Mouse (Mus musculus) hindbrain, embryonic 11.5 days (tissue): ENCODE results near the gene Gm49630. TPM values are rescaled to one million over a fixed set of nuclear protein-coding genes. Genes with fewer than 3 reads are reported as not detected.
"Not testable (repeated sequence)": the region's sequence is repeated elsewhere in the genome, so short reads cannot be mapped to it uniquely, and the experiment has no call there.

ENCODE experiments used
- ATAC-seq: fragments of 200-750 bp; cut with Nextera tagmentation; 2 replicates; pipeline ENCODE4 v1.8.0; 2017; ENCODE audit warnings: mild to moderate bottlenecking, moderate TSS enrichment, moderate library complexity; ENCODE audit not compliant: low FRiP score
- DNase-seq: peaks from one replicate; pipeline ENCODE4 v3.0.0-alpha.2; 2015; ENCODE audit warnings: low spot score
- H3K27ac ChIP-seq: fragments of 300-500 bp; sonication (generic); 2 replicates; pipeline ENCODE4 v1.5.1; 2014; ENCODE audit warnings: mild to moderate bottlenecking, low read depth, low read length
- H3K27me3 ChIP-seq: fragments of 300-500 bp; sonication (generic); 2 replicates; pipeline ENCODE4 v1.6.1; 2014; ENCODE audit warnings: mild to moderate bottlenecking, low read length, moderate library complexity, mixed read lengths; ENCODE audit not compliant: control insufficient read depth, insufficient read depth
- H3K36me3 ChIP-seq: fragments of 300-500 bp; sonication (generic); 2 replicates; pipeline ENCODE4 v1.6.1; 2014; ENCODE audit warnings: mild to moderate bottlenecking, low read length, moderate library complexity, mixed read lengths; ENCODE audit not compliant: control insufficient read depth, insufficient read depth
- H3K4me1 ChIP-seq: fragments of 300-500 bp; sonication (generic); replicated peaks from 2 replicates; pipeline ENCODE4 v1.6.1; 2014; ENCODE audit warnings: low read length, mixed read lengths; ENCODE audit not compliant: control insufficient read depth, insufficient read depth
- H3K4me2 ChIP-seq: fragments of 300-500 bp; sonication (generic); replicated peaks from 2 replicates; pipeline ENCODE4 v1.6.1; 2014; ENCODE audit warnings: mild to moderate bottlenecking, low read depth, low read length
- H3K4me3 ChIP-seq: fragments of 300-500 bp; sonication (generic); 2 replicates; pipeline ENCODE4 v1.5.1; 2014; ENCODE audit warnings: low read depth, low read length
- H3K9ac ChIP-seq: fragments of 300-500 bp; sonication (generic); 2 replicates; pipeline ENCODE4 v1.6.1; 2014; ENCODE audit warnings: low read depth, low read length
- H3K9me3 ChIP-seq: fragments of 300-500 bp; sonication (generic); 2 replicates; pipeline ENCODE4 v1.6.1; 2016; ENCODE audit warnings: low read length; ENCODE audit not compliant: control insufficient read depth
- WGBS: fragments of 180-500 bp; shearing (Covaris S2); extraction: QIAGEN DNeasy Blood & Tissue Kit; methylation state at CpG from one replicate; pipeline ENCODE4 v1.1.7; 2014; 5-methylcytosine and 5-hydroxymethylcytosine counted together
- polyA plus RNA-seq: library from polyadenylated mRNA; unstranded; fragments of >200 nt; fragmentation: Nextera tagmentation; extraction: Ambion mirVana; gene quantifications from 2 replicates; pipeline ENCODE4 v1.2.1, GENCODE M21; 2014

Gene Gm49630
- polyA plus RNA-seq = not detected in 2 replicates

GRCm38 (mm10) chr17:7371879-7372278 is at the start of gene Gm49630:
Gene Gm49630, minus strand, starts transcription at chr17:7371979.
- not testable (repeated sequence) for H3K36me3 ChIP-seq, H3K27ac ChIP-seq, H3K27me3 ChIP-seq, H3K4me2 ChIP-seq, ATAC-seq, DNase-seq, H3K9ac ChIP-seq, H3K4me3 ChIP-seq, H3K9me3 ChIP-seq, H3K4me1 ChIP-seq
- 82% methylated on average over 2 of the region's 5 CpGs for WGBS

GRCm38 (mm10) chr17:7420191-7420973 is 48.6 kb upstream of the Gm49630 start:
- DNase-seq (peak; percentile 3), ATAC-seq (peak; percentile 73)
- not testable (repeated sequence) for H3K9ac ChIP-seq, H3K27ac ChIP-seq, H3K4me3 ChIP-seq, H3K9me3 ChIP-seq, H3K27me3 ChIP-seq, H3K4me2 ChIP-seq, H3K36me3 ChIP-seq, H3K4me1 ChIP-seq
- WGBS = 0% methylated on average over 2 of the region's 3 CpGs

- not testable (repeated sequence) for H3K9me3 ChIP-seq, ATAC-seq, H3K27ac ChIP-seq, DNase-seq, H3K4me3 ChIP-seq, H3K9ac ChIP-seq, H3K4me1 ChIP-seq, H3K36me3 ChIP-seq, H3K4me2 ChIP-seq, H3K27me3 ChIP-seq
- WGBS = 98% methylated on average over 7 of the region's 9 CpGs
These were observed 43.0 kb upstream of the Gm49630 start for GRCm38 (mm10) chr17:7414601-7415310.

GRCm38 (mm10) chr17:7413336-7413735 is 41.6 kb upstream of the Gm49630 start:
- not testable (repeated sequence) for H3K27ac ChIP-seq, H3K36me3 ChIP-seq, DNase-seq, H3K9me3 ChIP-seq, H3K27me3 ChIP-seq, H3K4me2 ChIP-seq, H3K9ac ChIP-seq, ATAC-seq, H3K4me1 ChIP-seq, H3K4me3 ChIP-seq
- WGBS = 83% methylated on average over 8 of the region's 8 CpGs

GRCm38 (mm10) chr17:7399770-7400169 is 28.0 kb upstream of the Gm49630 start:
- not testable (repeated sequence) for H3K4me2 ChIP-seq, H3K4me3 ChIP-seq, H3K36me3 ChIP-seq, DNase-seq, H3K9me3 ChIP-seq, H3K4me1 ChIP-seq, ATAC-seq, H3K27ac ChIP-seq, H3K27me3 ChIP-seq, H3K9ac ChIP-seq
- 83% methylated on average over 6 of the region's 6 CpGs for WGBS

- H3K4me2 ChIP-seq, H3K9me3 ChIP-seq, ATAC-seq, H3K9ac ChIP-seq, H3K4me1 ChIP-seq, H3K27me3 ChIP-seq, H3K4me3 ChIP-seq, H3K36me3 ChIP-seq, H3K27ac ChIP-seq, DNase-seq: not testable (repeated sequence)
- WGBS = 89% methylated on average over 6 of the region's 6 CpGs
These were observed 26.5 kb upstream of the Gm49630 start for GRCm38 (mm10) chr17:7398198-7398847.

GRCm38 (mm10) chr17:7397079-7397478 is 25.3 kb upstream of the Gm49630 start:
- WGBS = 87% methylated on average over 11 of the region's 13 CpGs
- not testable (repeated sequence) for H3K4me2 ChIP-seq, H3K27ac ChIP-seq, H3K4me3 ChIP-seq, DNase-seq, H3K9me3 ChIP-seq, ATAC-seq, H3K27me3 ChIP-seq, H3K9ac ChIP-seq, H3K4me1 ChIP-seq, H3K36me3 ChIP-seq

- not testable (repeated sequence) for H3K27me3 ChIP-seq, DNase-seq, H3K4me1 ChIP-seq, H3K4me3 ChIP-seq, H3K4me2 ChIP-seq, H3K27ac ChIP-seq, H3K9me3 ChIP-seq, H3K36me3 ChIP-seq, ATAC-seq, H3K9ac ChIP-seq
- no CpG with 5 or more reads among the region's 2 CpGs for WGBS
These were observed 24.5 kb upstream of the Gm49630 start for GRCm38 (mm10) chr17:7396288-7396687.
